Mouse (Mus musculus): ENCODE measurements at regions not wholly inside any gene's neighbourhood (a gene's known extent, or its start where the extent isn't known, plus 50 kb on each side); places are given as distances from the start of the nearest gene placed in this dataset.

DNA sequence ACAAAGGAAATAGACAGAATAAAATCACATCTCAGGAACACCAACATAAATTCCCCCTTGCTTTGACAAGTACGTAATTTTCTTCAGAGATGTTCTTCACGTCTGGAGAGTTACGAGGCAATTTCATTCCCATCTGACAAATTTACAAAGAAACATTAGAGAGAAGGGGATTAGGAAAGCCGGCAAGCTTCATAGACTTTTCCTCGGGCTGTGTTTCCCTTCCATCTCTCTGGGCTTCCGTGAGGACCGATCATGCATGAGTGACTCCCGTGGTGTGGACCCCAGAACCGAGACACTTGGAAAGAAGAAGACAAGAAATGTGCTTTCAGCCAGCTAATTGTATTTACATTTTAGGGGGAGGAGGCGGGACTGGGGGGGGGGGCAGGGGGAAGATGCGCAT, 203.4 kb upstream of the Zfp64 start:
- no peak overlapping the region for H3K9ac ChIP-seq (ENCODE audit: control insufficient read depth, low read depth, low read length, poor library complexity, severe bottlenecking)
- H3K4me1 ChIP-seq (ENCODE audit: control insufficient read depth in 1 of 2, insufficient read depth in 2 of 2, low read length in 2 of 2), result no peaks in the 10 kb centered on the region
- no peaks in the 10 kb centered on the region for H3K36me3 ChIP-seq (ENCODE audit: control insufficient read depth in 1 of 2, insufficient read depth in 2 of 2, low read length in 2 of 2)
- H3K79me2 ChIP-seq (ENCODE audit: control insufficient read depth, insufficient read depth, low read length, poor library complexity), result no peaks in the 10 kb centered on the region
- no peak for DNase-seq (ENCODE audit: low read depth, low spot score)
- H3K9me3 ChIP-seq (replicated peaks; ENCODE audit: insufficient read depth, low read length), result no peaks in the 10 kb centered on the region
- H3K27me3 ChIP-seq (ENCODE audit: control insufficient read depth in 1 of 2, insufficient read depth in 2 of 2, low read length in 2 of 2), result no peaks in the 10 kb centered on the region
- no peak overlapping the region for H3K4me3 ChIP-seq (ENCODE audit: control insufficient read depth in 1 of 2, insufficient read depth in 1 of 2, low read depth in 2 of 2, low read length in 2 of 2)
- H3K27ac ChIP-seq (ENCODE audit: control insufficient read depth, low read depth, low read length), result no peak overlapping the region
- TF ChIP-seq HCFC1 (IDR thresholded peaks at IDR 0.05; ENCODE audit: low read depth, low read length) (no peak), MYC (IDR thresholded peaks at IDR 0.05; ENCODE audit: low read depth, low read length) (no peak), NRF1 (IDR thresholded peaks at IDR 0.05; ENCODE audit: insufficient read depth, low read depth, low read length, poor library complexity, severe bottlenecking) (no peak), JUND (IDR thresholded peaks at IDR 0.05; ENCODE audit: low read depth, low read length) (no peak), ZC3H11A (IDR thresholded peaks at IDR 0.05; ENCODE audit: low read depth, low read length) (no peak), POLR2AphosphoS5 (IDR thresholded peaks at IDR 0.05; ENCODE audit: borderline replicate concordance, low read depth, low read length) (no peak), MAX (IDR thresholded peaks at IDR 0.05; ENCODE audit: low read length) (no peak), POLR2A (IDR thresholded peaks at IDR 0.05; ENCODE audit: control insufficient read depth in 1 of 2, insufficient read depth in 1 of 2, low read depth in 1 of 2, low read length in 2 of 2, poor library complexity in 1 of 2) (no peak), MXI1 (IDR thresholded peaks at IDR 0.05; ENCODE audit: low read depth, low read length) (no peak), MEF2A (IDR thresholded peaks at IDR 0.05; ENCODE audit: extremely low read depth, insufficient replicate concordance, low read depth, low read length, poor library complexity, severe bottlenecking) (no peak), CHD2 (IDR thresholded peaks at IDR 0.05; ENCODE audit: low read length) (no peak), RAD21 (IDR thresholded peaks at IDR 0.05; ENCODE audit: low read depth, low read length) (no peak), EP300 (IDR thresholded peaks at IDR 0.05; ENCODE audit: low read depth in 1 of 2, low read length in 2 of 2) (no peak), CHD1 (IDR thresholded peaks at IDR 0.05; ENCODE audit: low read depth, low read length) (no peak), RCOR1 (IDR thresholded peaks at IDR 0.05; ENCODE audit: low read depth, low read length) (no peak)

DNA sequence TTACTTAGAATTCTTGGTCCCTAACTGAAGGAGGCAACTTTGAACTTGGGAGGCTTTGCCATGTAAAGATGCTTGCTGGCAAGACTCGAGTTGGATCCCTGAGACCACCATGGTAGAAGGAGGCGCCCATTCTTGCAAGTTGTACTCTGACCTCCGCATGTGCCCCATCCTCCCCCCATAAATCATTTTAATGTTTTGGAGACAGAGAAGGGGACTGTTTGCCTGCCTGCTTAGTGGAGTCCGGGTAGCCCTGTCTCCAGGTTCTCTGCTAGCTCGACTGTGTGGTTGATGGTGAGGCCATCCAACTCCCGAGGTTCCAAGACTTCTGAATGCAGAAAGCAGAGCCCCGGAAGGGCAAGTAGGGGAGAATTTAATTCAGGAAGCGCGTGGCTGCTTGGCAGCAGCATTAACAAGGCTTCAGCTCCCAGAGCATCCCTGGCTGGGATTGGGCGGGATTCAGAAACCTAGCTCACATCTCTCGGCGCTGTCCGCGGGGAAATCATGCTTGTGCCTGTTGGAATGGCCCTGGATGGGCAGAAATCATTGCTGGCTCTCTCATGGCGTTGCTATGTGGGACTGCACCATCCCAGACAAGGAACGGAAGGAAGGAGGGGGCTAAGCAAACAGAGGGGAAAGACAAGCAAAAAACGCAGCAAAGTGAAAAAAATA, 202.8 kb upstream of the Zfp64 start:
- H3K79me2 ChIP-seq (ENCODE audit: control insufficient read depth, insufficient read depth, low read length, poor library complexity), result no peaks in the 10 kb centered on the region
- H3K4me3 ChIP-seq (ENCODE audit: control insufficient read depth in 1 of 2, insufficient read depth in 1 of 2, low read depth in 2 of 2, low read length in 2 of 2), result no peak overlapping the region
- no peaks in the 10 kb centered on the region for H3K9me3 ChIP-seq (replicated peaks; ENCODE audit: insufficient read depth, low read length)
- no peak for DNase-seq (ENCODE audit: low read depth, low spot score)
- H3K36me3 ChIP-seq (ENCODE audit: control insufficient read depth in 1 of 2, insufficient read depth in 2 of 2, low read length in 2 of 2), result no peaks in the 10 kb centered on the region
- H3K9ac ChIP-seq (ENCODE audit: control insufficient read depth, low read depth, low read length, poor library complexity, severe bottlenecking), result no peak overlapping the region
- no peaks in the 10 kb centered on the region for H3K4me1 ChIP-seq (ENCODE audit: control insufficient read depth in 1 of 2, insufficient read depth in 2 of 2, low read length in 2 of 2)
- H3K27ac ChIP-seq (ENCODE audit: control insufficient read depth, low read depth, low read length), result no peak overlapping the region
- TF ChIP-seq BHLHE40 (IDR thresholded peaks at IDR 0.05; ENCODE audit: borderline replicate concordance, low read depth, low read length) (no peak), USF2 (IDR thresholded peaks at IDR 0.05; ENCODE audit: borderline replicate concordance in 1 of 2, insufficient read depth in 1 of 2, low read depth in 1 of 2, low read length in 2 of 2) (no peak), JUND (IDR thresholded peaks at IDR 0.05; ENCODE audit: low read depth, low read length) (no peak), SIN3A (IDR thresholded peaks at IDR 0.05; ENCODE audit: low read length) (no peak), ETS1 (IDR thresholded peaks at IDR 0.05; ENCODE audit: low read depth, low read length) (no peak), TBP (IDR thresholded peaks at IDR 0.05; ENCODE audit: low read depth, low read length) (no peak), NELFE (IDR thresholded peaks at IDR 0.05; ENCODE audit: low read depth, low read length) (no peak)
- H3K27me3 ChIP-seq (ENCODE audit: control insufficient read depth in 1 of 2, insufficient read depth in 2 of 2, low read length in 2 of 2), result no peaks in the 10 kb centered on the region

Data from MEL (cell line).